Mouse (Mus musculus) liver, embryonic 15.5 days (tissue): ENCODE measurements around the gene Gxylt2. TPM values are rescaled to one million over a fixed set of nuclear protein-coding genes. Genes with fewer than 3 reads are reported as not detected.
A peak's percentile ranks its signal among the peaks of the same experiment; 100 is the strongest.

ENCODE experiments used
- ATAC-seq: fragments of 200-750 bp; cut with Nextera tagmentation; 2 replicates; pipeline ENCODE4 v1.8.0; 2017; ENCODE audit warnings: moderate number of reproducible peaks, mild to moderate bottlenecking, moderate library complexity; ENCODE audit not compliant: insufficient read depth
- H3K27ac ChIP-seq: fragments of 300-500 bp; sonication (generic); replicated peaks from 2 replicates; pipeline ENCODE4 v1.5.1; 2015; ENCODE audit warnings: mild to moderate bottlenecking, inconsistent platforms
- H3K27me3 ChIP-seq: fragments of 300-500 bp; sonication (generic); 2 replicates; pipeline ENCODE4 v1.6.1; 2015; ENCODE audit warnings: mild to moderate bottlenecking, inconsistent platforms
- H3K36me3 ChIP-seq: fragments of 300-500 bp; sonication (generic); replicated peaks from 2 replicates; pipeline ENCODE4 v1.6.1; 2015; ENCODE audit warnings: moderate library complexity, mild to moderate bottlenecking, inconsistent platforms
- H3K4me1 ChIP-seq: fragments of 300-500 bp; sonication (generic); replicated peaks from 2 replicates; pipeline ENCODE4 v1.6.1; 2015; ENCODE audit warnings: inconsistent platforms
- H3K4me2 ChIP-seq: fragments of 300-500 bp; sonication (generic); 2 replicates; pipeline ENCODE4 v1.6.1; 2015; ENCODE audit warnings: moderate library complexity, mild to moderate bottlenecking, inconsistent platforms
- H3K4me3 ChIP-seq: fragments of 300-500 bp; sonication (generic); replicated peaks from 2 replicates; pipeline ENCODE4 v1.5.1; 2015; ENCODE audit warnings: mild to moderate bottlenecking, inconsistent platforms
- H3K9ac ChIP-seq: fragments of 300-500 bp; sonication (generic); 2 replicates; pipeline ENCODE4 v1.6.1; 2015; ENCODE audit warnings: moderate library complexity, mild to moderate bottlenecking, inconsistent platforms
- H3K9me3 ChIP-seq: fragments of 300-500 bp; sonication (generic); replicated peaks from 2 replicates; pipeline ENCODE4 v1.6.1; 2016; ENCODE audit warnings: inconsistent platforms
- WGBS: fragments of 180-500 bp; shearing (Covaris S2); methylation state at CpG from one replicate; pipeline ENCODE4 v1.1.7; 2015; ENCODE audit warnings: mixed read lengths; ENCODE audit not compliant: insufficient replicate concordance; 5-methylcytosine and 5-hydroxymethylcytosine counted together
- polyA plus RNA-seq: library from polyadenylated mRNA; unstranded; fragments of >200 nt; fragmentation: Nextera tagmentation; extraction: Ambion mirVana; gene quantifications from 2 replicates; pipeline ENCODE4 v1.2.1, GENCODE M21; 2015

Gxylt2 gene
- 0.06 and 0.14 TPM in 2 replicates for polyA plus RNA-seq

- 2% methylated on average over 77 of the region's 77 CpGs for WGBS
- H3K27ac ChIP-seq, result no peak within 1 kb of the TSS
- H3K4me3 ChIP-seq, result peak within 1 kb of the TSS; percentile 35
- H3K36me3 ChIP-seq, result no peaks in the 10 kb centered on the region
- peaks cover 50% of the 10 kb centered on the region for H3K27me3 ChIP-seq
- 0 out of 2 replicates have a peak, but pooled peaks cover 2% of the 10 kb centered on the region for H3K4me1 ChIP-seq
- H3K4me2 ChIP-seq, result peak within 1 kb of the TSS; percentile 57
- no peak within 1 kb of the TSS for H3K9ac ChIP-seq
- ATAC-seq, result no peak
- no peaks in the 10 kb centered on the region for H3K9me3 ChIP-seq
These were observed at the start of gene Gxylt2 for GRCm38 (mm10) chr6:100704574-100705365. Gene Gxylt2, plus strand, starts transcription at chr6:100704734.

- Histone ChIP-seq H3K9me3 (no peaks in the 10 kb centered on the region), H3K27ac (no peak overlapping the region), H3K4me2 (no peak overlapping the region), H3K9ac (no peak overlapping the region), H3K36me3 (peaks cover 36% of the 10 kb centered on the region), H3K4me3 (no peak overlapping the region), H3K27me3 (no peaks in the 10 kb centered on the region), H3K4me1 (no peaks in the 10 kb centered on the region)
- 77% methylated on average over 5 of the region's 5 CpGs for WGBS
- no peak for ATAC-seq
These were observed 44.1 kb upstream of the Gxylt2 start for GRCm38 (mm10) chr6:100660395-100660794.

GRCm38 (mm10) chr6:100662224-100662623 is 42.3 kb upstream of the Gxylt2 start:
- Histone ChIP-seq H3K9me3 (no peaks in the 10 kb centered on the region), H3K4me3 (no peak overlapping the region), H3K36me3 (peaks cover 36% of the 10 kb centered on the region), H3K4me2 (no peak overlapping the region), H3K27ac (no peak overlapping the region), H3K4me1 (no peaks in the 10 kb centered on the region), H3K27me3 (no peaks in the 10 kb centered on the region), H3K9ac (no peak overlapping the region)
- ATAC-seq, result no peak
- 59% methylated on average over 6 of the region's 6 CpGs for WGBS

GRCm38 (mm10) chr6:100667644-100668043 is 36.9 kb upstream of the Gxylt2 start:
- no peak overlapping the region for H3K27ac ChIP-seq
- peaks cover 23% of the 10 kb centered on the region for H3K4me1 ChIP-seq
- H3K9ac ChIP-seq, result no peak overlapping the region
- no peak for ATAC-seq
- H3K9me3 ChIP-seq, result no peaks in the 10 kb centered on the region
- 84% methylated on average over 8 of the region's 8 CpGs for WGBS
- no peaks in the 10 kb centered on the region for H3K27me3 ChIP-seq
- H3K36me3 ChIP-seq, result peaks cover 29% of the 10 kb centered on the region
- H3K4me3 ChIP-seq, result no peak overlapping the region
- no peak overlapping the region for H3K4me2 ChIP-seq

GRCm38 (mm10) chr6:100668858-100669257 is 35.7 kb upstream of the Gxylt2 start:
- Histone ChIP-seq H3K36me3 (peaks cover 17% of the 10 kb centered on the region), H3K4me1 (peaks cover 23% of the 10 kb centered on the region), H3K4me3 (peak overlapping the region; percentile 5; the same call in 1 of the 2 replicates), H3K9ac (no peak overlapping the region), H3K4me2 (no peak overlapping the region), H3K27ac (no peak overlapping the region), H3K27me3 (no peaks in the 10 kb centered on the region), H3K9me3 (no peaks in the 10 kb centered on the region)
- no peak for ATAC-seq
- 31% methylated on average over 2 of the region's 2 CpGs for WGBS

- H3K4me2 ChIP-seq, result peak overlapping the region; percentile 91
- no peaks in the 10 kb centered on the region for H3K27me3 ChIP-seq
- H3K4me1 ChIP-seq, result peaks cover 23% of the 10 kb centered on the region
- WGBS, result under 1% methylated on average over 32 of the region's 32 CpGs
- peak overlapping the region; percentile 81 for H3K9ac ChIP-seq
- H3K9me3 ChIP-seq, result no peaks in the 10 kb centered on the region
- H3K27ac ChIP-seq, result peak overlapping the region; percentile 69
- 0 out of 2 replicates have a peak, but pooled peaks cover 4% of the 10 kb centered on the region for H3K36me3 ChIP-seq
- peak overlapping the region; percentile 89 for H3K4me3 ChIP-seq
- peak; percentile 82 for ATAC-seq
These were observed 34.1 kb upstream of the Gxylt2 start for GRCm38 (mm10) chr6:100670370-100670841.

GRCm38 (mm10) chr6:100670880-100671344 is 33.6 kb upstream of the Gxylt2 start, which contains the start of gene Shq1:
Gene Shq1, minus strand, starts transcription at chr6:100671157.
- Histone ChIP-seq H3K36me3 (0 out of 2 replicates have a peak, but pooled peaks cover 4% of the 10 kb centered on the region), H3K9me3 (no peaks in the 10 kb centered on the region), H3K4me1 (peaks cover 23% of the 10 kb centered on the region), H3K27ac (peak within 1 kb of the TSS; percentile 69), H3K4me3 (peak within 1 kb of the TSS; percentile 89), H3K27me3 (no peaks in the 10 kb centered on the region), H3K4me2 (peak within 1 kb of the TSS; percentile 91), H3K9ac (peak within 1 kb of the TSS; percentile 81)
- peak; percentile 91 for ATAC-seq
- WGBS, result under 1% methylated on average over 49 of the region's 49 CpGs

- WGBS, result 9% methylated on average over 7 of the region's 7 CpGs
- no peak for ATAC-seq
- Histone ChIP-seq H3K9ac (no peak overlapping the region), H3K4me1 (peaks cover 23% of the 10 kb centered on the region), H3K4me2 (peak overlapping the region; percentile 91), H3K4me3 (peak overlapping the region; percentile 89), H3K27ac (no peak overlapping the region), H3K27me3 (no peaks in the 10 kb centered on the region), H3K36me3 (0 out of 2 replicates have a peak, but pooled peaks cover 4% of the 10 kb centered on the region), H3K9me3 (no peaks in the 10 kb centered on the region)
These were observed 33.1 kb upstream of the Gxylt2 start for GRCm38 (mm10) chr6:100671401-100671800.

GRCm38 (mm10) chr6:100674974-100675373 is 29.6 kb upstream of the Gxylt2 start:
- Histone ChIP-seq H3K4me2 (no peak overlapping the region), H3K4me1 (peaks cover 12% of the 10 kb centered on the region), H3K9ac (no peak overlapping the region), H3K4me3 (no peak overlapping the region), H3K27ac (no peak overlapping the region), H3K36me3 (no peaks in the 10 kb centered on the region), H3K9me3 (no peaks in the 10 kb centered on the region), H3K27me3 (no peaks in the 10 kb centered on the region)
- WGBS, result 17% methylated on average over 6 of the region's 6 CpGs
- ATAC-seq, result no peak

- peaks cover 3% of the 10 kb centered on the region for H3K4me1 ChIP-seq
- WGBS, result 73% methylated on average over 6 of the region's 7 CpGs
- no peaks in the 10 kb centered on the region for H3K36me3 ChIP-seq
- no peak overlapping the region for H3K9ac ChIP-seq
- H3K4me3 ChIP-seq, result no peak overlapping the region
- H3K4me2 ChIP-seq, result no peak overlapping the region
- no peak overlapping the region for H3K27ac ChIP-seq
- no peak for ATAC-seq
- H3K27me3 ChIP-seq, result no peaks in the 10 kb centered on the region
- no peaks in the 10 kb centered on the region for H3K9me3 ChIP-seq
These were observed 28.1 kb upstream of the Gxylt2 start for GRCm38 (mm10) chr6:100676461-100676860.

- Histone ChIP-seq H3K27me3 (no peaks in the 10 kb centered on the region), H3K4me3 (no peak overlapping the region), H3K36me3 (no peaks in the 10 kb centered on the region), H3K9me3 (no peaks in the 10 kb centered on the region), H3K27ac (no peak overlapping the region), H3K4me2 (no peak overlapping the region), H3K9ac (no peak overlapping the region), H3K4me1 (no peaks in the 10 kb centered on the region)
- WGBS, result 65% methylated on average over 2 of the region's 2 CpGs
- ATAC-seq, result no peak
These were observed 25.9 kb upstream of the Gxylt2 start for GRCm38 (mm10) chr6:100678636-100679035.
